Mouse (Mus musculus) brain, embryonic 14.5 days (tissue): ENCODE data around the gene A730061H03Rik.

Experiments
- CTCF ChIP-seq: fragments of 200-500 bp; IDR thresholded peaks from 2 replicates; pipeline ENCODE4 v1.5.1; 2012; ENCODE audit warnings: inconsistent platforms, mild to moderate bottlenecking, moderate library complexity, borderline replicate concordance; ENCODE audit not compliant: insufficient read depth, insufficient read length; ENCODE audit errors: extremely low read depth
- POLR2A ChIP-seq: fragments of 200-500 bp; IDR thresholded peaks from 2 replicates; pipeline ENCODE4 v1.6.1; 2012; ENCODE audit warnings: mild to moderate bottlenecking, inconsistent platforms, borderline replicate concordance; ENCODE audit not compliant: poor library complexity, insufficient read depth, insufficient read length, severe bottlenecking; ENCODE audit errors: extremely low read depth

DNA sequence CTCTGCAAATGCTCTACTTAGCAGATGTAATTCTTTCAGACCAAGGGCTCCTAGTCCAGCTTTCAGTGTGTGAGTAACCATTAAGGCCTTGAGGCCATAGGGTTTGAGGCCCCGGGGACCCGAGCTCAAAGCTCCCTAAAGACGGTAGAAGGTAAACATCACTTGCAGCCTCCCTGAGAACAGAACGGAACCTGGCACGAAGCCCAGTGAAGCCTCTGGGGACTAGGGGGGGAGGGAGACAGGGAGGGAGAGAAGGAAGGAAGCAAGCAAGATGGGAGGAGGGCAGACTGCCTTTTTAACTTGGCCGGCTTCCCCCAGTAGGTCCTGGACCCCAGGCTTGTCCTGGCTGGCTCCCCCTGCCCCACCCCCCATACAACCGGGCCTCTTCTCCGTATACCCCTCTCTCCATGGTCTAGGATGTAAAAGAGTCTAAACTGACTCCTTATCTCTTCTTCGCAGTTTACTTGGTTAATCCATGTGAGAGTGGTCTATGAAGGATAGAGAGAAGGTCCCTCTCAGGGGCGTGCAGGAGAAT is 19.4 kb downstream of the A730061H03Rik start:
- TF ChIP-seq POLR2A (no peak), CTCF (no peak)
